Mouse (Mus musculus): ENCODE results near the gene Gpd2.

- TF ChIP-seq GATA1 (IDR thresholded peaks at IDR 0.05; ENCODE audit: borderline replicate concordance, low read length): no peak
- no peak for TF ChIP-seq CTCF (IDR thresholded peaks at IDR 0.05; ENCODE audit: low read depth, low read length)
- no peak for TF ChIP-seq TAL1 (conservative IDR thresholded peaks at IDR 0.05; ENCODE audit: low read depth, low read length)
- TF ChIP-seq POLR2AphosphoS5 (IDR thresholded peaks at IDR 0.05; ENCODE audit: insufficient replicate concordance, low read depth, low read length): no peak
Measured at GRCm38 (mm10) chr2:57263431-57263830, 26.0 kb downstream of the Gpd2 start.

Measured in G1E (cell line).